Mouse (Mus musculus): ENCODE measurements around the gene Stoml1.

DNA sequence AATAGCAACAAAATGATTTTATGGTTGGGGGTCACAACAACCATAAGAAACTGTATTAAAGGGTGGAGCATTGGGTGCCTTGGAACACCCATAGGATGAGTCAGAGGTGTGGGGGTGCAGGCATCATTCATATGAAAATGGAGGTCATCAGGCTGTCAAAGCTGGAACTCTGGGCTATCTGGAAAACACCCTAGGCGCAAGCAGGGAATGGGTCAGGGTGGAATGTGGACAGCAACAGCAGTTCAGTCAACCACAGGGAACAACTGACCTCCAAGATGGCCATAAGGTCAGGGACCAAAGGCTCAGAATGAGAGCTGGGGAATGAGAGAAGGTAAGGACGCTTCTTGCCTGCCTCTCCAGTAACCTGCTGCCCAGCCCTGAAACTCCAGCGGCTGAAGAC lies 34.4 kb upstream of the Stoml1 start:
- no peak for TF ChIP-seq CTCF (IDR thresholded peaks at IDR 0.05; ENCODE audit: low read depth)
- no peak for TF ChIP-seq EP300 (IDR thresholded peaks at IDR 0.05; ENCODE audit: low read depth)

All from liver, postnatal 0 days (tissue).